Mouse (Mus musculus): Measurements from ENCODE around the gene Mlycd.

Gene Mlycd

DNA sequence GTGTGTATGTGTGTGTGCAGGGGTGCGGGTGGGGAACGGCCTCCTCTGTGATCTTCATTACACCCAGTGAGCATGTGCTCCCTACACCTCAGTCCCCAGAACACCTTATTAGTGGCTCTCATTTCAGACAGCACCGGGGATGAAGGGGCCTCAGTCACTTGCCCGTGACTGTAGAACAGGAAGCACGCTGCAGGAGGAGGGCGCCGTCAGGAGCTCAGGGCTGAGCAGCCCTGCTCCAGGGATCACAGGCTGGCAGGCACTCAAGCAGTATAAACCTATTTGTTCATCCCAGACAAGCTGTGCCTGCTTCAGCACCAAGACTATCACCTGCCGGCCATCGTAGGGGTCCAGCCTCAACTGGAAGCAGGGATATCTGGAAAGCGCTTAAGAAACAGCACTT is 9.2 kb downstream of the Mlycd start:
- DNase-seq (ENCODE audit: low spot score), result no peak

DNA sequence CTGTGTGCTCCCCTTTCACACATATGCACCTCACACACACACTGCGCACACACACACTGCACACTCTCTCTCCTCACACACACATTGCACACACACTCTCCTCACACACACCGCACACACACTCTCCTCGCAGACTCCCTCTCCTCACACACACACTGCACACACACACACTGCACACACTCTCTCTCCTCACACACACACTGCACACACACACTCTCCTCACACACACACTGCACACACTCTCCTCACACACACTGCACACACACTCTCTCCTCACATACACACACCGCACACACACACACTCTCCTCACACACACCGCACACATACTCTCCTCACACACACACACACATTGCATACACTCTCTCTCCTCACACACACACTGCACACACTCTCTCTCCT is 10.0 kb downstream of the Mlycd start:
- DNase-seq (ENCODE audit: low spot score), result no peak

DNA sequence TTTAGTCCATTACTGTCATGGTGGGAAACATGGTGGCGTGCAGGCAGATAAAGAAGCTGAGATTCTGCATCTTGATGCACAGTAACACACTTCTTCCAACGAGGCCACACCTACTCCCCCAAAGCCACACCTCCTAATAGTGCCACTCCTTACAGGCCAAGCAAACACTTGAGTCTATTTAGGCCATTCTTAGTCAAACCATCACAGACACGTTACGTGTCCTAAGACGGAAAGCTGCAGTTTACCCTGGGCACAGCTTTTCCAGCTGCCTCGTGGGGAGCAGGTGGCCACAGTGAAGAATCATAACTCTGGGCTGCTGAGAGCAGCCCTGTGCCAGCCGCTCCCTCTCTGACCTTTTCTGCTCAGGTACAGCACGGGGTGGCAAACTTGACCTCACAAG is 13.6 kb downstream of the Mlycd start:
- DNase-seq (ENCODE audit: low spot score), result no peak

DNA sequence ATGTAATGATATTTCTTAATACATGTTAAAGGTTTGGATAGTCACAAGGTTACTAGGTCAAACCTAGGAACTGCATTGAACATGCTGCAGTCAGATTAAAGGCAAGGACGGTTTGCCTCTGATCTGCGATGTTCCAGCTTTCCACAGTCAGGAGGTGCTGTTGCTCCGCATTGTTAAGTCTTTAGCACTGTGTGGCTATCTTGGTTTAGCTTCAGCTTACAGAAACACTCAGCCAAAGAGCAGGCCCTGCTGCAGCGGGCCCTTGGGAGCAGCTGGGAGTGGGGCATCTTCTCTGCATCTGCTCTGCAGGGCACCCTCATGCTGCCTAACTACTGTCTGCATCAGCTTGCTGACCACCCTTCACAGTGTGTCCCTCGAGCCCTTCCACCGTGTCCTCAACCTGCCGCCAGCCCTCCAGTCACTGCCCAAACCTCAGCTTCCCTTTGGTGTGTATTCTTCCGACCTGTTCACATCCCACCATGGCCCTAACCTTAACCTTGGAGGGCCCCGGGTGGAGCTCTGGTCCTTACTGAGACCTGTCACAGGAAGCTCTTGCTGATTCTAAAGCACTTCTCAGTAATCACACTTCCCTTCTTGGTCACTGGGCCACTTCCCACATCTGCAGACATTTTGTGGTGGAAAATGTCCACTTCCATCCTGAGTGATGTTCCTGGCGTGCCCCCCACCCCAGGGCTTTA is 17.5 kb downstream of the Mlycd start:
- DNase-seq (ENCODE audit: low spot score), result no peak

DNA sequence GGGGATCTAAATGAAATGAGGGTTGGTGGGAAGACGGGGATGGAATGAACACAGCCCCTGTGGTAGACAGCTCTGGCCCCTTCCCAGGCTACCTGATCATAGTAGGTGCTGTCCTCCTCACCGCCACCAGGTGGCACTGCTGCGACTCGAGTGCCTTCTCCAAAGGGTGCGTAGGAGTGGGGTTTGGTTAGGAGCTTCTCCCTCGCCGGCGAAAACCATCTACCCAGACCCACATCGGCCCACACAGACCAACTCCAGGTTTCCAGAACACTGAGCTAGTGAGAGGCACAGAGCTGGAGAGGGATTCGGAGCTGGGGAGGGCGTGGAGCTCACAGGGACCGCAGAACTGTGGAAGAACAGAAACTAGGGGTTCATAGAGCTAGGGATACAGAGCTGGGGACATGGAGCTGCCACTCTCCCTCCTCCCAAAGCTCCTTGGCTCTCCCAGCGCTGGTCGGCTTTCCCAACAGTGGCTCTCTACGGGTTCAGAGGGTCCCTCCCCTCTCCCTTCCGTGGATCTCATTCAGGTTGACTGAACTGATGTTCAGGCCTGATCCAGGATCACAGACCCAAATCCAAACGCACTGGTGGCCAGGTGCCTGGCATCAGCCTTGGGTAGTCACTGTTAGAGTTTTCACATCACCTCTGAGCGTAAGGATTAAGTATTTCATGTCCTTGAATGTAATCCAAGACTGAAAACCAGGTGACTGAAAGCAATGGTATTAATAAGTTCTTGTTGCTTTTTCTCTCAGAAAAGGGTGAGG is 18.2 kb downstream of the Mlycd start:
- peak; percentile 90 for DNase-seq (ENCODE audit: low spot score)

DNA sequence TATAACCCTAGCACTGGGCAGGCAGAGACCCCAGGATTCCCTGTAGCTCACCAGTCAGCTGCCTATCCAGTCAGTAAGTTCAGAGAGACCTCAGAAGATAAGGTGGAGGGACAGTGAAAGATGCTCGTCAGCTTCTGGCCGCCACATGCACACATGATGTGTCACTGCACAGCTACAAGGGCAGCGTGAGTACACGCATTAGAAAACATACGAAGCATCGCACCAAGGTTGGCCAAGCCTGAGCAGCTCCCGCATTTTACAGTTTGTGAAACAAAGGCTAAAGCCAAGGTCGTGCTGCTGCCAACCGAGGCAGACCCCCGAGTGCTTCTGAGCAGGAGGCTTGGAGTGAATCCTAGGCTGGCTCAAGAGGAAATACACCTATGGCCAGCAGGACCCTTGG is 18.9 kb downstream of the Mlycd start:
- DNase-seq (ENCODE audit: low spot score), result no peak

DNA sequence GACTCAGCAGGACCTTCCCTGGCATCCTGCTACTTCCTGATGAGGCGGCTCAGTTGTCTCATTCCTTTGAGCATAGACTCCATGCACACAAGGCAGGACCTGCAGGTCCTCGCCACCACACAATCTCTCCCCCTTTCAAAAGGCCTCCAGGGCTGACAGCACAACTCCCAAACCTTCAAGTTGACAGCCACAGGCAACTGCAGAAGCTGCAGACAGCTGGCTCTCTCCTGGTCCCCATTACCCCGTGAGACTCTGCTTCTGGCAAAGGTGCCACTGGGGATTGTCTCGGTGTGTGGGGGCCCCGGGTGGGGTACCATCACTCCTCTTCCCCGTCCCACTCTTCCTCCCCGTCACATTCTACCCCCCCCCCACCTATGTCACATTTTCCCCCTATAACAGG is 25.6 kb downstream of the Mlycd start:
- DNase-seq (ENCODE audit: low spot score), result no peak

DNA sequence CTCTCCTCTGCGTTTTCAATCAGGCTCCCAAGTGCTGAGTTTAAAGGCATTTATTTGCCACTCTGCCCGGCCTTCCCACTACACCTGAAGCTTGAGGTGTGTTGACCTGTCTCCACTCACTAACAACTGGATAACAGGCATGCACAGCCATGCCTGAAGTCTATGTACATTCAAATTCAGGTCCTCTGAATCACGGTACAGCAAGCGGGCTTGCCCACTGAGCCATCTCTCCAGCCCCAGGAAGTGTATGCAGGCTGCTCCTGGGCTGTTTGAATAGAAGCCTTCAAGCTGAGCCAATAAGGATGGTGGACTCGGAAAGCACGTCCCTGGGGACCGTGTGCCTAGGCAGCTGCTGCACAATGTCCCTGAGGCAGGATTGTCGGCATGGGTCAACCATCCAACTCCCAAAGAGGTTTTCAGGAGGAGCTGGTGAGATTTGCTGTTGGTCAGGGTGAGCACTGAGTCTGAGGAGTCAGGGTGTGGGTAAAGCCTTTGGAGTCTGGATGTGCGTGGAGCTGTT is 27.0 kb downstream of the Mlycd start:
- no peak for DNase-seq (ENCODE audit: low spot score)

DNA sequence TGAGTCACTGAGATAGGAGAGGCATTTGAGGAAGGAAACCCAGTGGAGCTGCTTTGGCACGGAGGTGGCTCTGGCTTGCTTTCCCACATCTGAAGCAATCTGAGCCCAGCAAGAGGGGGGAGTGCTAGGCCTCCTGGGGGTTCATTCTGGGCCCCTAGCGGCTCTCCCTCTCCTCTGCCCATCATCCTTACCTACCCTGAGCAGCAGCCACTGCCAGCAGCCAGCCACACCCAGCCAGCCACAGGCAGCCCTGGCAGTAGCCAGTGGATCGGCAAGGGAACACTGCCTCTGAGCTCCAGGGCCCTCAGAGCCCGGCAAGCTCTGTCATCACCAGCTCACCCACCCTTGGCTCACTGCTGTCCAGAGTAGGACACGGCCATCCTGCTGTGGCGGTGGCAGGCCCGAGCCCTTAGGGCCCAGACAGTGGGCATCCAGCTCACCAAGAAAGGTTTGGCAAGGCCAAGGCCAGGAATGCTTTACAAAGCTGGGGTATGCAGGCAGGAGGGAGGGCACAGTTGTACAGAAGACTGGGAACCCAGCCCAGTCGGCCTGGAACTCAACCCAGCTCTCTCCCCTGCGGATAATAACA is 27.5 kb downstream of the Mlycd start:
- no peak for DNase-seq (ENCODE audit: low spot score)

DNA sequence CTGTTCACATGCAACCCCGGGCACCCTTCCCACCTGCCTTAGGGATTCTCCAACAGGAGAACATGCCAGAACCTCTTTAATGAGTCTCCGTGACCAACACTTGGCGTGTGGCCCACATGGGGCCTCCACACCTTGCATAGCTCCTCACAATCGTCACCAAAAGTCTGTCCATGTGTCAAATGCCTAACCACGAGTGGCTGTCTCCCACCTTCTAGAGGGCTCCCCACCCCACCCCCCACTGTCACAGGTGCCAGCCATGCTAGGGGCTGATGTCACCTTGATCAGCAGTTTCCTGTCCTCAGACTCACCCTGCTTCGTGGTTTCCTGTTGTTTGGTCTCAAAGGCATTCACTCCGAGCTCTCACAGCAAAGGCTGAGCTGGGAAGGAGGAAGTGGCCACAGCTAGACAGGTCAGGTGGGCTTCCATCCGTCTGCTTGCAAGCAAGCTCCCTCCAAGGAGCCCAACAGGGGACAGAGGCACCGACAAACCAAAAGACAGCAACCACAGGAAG is 29.0 kb downstream of the Mlycd start:
- no peak for DNase-seq (ENCODE audit: low spot score)

DNA sequence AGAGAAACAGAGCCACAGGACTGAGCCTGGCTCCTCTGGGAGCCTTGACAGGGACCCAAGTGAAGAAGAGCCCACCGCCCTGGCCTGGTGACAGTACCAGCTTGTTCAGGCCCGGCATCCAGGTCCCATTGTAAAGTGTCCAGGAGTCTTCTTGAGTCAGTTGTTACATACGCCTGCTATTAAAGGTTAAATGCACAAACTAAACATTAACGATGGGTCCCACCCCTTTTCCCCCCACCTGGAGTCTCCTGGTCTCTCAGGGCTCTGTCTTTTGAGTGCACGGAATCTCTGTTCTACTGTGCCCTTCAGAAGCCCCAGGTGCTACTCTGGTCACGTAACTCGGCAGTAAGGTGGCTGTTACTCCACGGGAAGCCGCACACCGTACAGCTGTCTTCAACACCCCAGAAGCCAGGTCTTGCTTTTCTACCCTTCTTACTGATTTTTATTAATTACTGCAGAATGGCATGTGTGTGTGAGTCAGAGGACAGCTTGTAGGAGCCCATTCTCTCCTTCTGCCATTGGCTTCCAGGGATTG is 29.6 kb downstream of the Mlycd start:
- DNase-seq (ENCODE audit: low spot score), result no peak

DNA sequence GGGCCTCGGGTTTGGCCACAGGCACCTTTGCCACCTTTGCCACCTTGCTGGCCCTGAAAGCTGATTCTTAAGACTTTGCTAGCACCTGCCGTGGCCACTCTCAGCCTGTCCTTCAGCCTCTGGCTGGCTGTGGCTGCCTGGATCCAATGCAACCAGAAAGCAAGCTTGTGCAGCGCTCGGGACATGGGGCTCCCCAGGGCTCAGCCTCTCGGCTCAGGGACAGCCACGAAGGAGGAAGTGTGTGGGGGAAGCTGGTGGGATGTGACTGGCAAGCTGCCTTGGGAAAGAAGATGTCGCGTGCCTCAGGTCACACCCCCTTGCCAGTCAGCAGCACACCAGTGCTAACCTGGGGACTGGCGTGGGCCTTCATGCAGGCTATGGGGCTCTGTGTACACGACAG is 30.1 kb downstream of the Mlycd start:
- no peak for DNase-seq (ENCODE audit: low spot score)

DNA sequence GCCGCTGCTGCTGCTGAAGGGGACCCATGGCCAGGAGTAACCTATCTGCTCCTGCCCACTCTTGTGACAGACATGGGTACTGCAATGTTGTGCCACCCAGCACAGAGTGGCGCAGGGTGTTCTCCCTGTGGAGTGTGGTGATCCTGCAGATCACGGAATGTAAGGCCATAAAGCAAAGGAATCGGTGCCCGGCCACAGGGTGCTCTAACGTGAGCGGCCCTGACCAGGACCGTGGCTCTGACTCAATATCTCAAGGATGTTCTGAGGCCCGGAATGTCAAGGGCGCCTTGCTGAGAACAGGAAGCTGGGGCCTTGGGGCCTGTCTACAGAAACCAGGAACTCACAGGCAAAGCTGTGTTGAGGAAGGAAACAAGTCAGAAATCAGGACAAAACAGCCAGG is 30.9 kb downstream of the Mlycd start:
- DNase-seq (ENCODE audit: low spot score), result no peak

DNA sequence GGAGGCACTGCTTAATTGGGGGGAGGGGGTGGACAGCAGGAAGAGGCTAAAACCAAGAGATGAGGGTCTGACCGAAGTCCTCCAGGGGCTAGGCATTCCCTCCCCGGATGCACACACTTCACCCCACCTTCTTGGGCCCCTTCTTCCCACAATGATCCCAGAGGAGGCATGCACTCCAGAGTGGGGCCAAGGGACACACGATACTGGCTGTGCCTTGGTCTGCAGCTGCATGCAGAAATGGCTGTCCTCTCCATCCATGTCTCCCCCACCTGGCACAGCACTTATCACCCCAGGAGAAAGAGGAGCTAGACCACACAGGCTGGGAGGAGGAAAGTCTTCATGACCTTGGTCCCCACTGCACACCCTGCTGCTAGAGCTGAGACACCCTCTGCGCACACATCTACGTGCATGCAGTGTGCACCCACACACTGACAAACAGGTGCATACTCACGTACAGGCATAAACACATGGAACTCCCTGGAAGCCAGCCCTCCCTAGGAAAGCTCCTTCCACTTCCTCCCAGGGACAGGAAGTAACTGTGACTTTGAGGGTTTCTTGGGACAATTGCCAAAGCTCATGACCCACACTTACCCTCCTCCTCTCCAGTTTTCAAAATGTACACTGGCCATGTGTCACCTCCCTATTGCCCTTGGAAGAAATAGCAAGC is 31.5 kb downstream of the Mlycd start:
- DNase-seq (ENCODE audit: low spot score), result no peak

DNA sequence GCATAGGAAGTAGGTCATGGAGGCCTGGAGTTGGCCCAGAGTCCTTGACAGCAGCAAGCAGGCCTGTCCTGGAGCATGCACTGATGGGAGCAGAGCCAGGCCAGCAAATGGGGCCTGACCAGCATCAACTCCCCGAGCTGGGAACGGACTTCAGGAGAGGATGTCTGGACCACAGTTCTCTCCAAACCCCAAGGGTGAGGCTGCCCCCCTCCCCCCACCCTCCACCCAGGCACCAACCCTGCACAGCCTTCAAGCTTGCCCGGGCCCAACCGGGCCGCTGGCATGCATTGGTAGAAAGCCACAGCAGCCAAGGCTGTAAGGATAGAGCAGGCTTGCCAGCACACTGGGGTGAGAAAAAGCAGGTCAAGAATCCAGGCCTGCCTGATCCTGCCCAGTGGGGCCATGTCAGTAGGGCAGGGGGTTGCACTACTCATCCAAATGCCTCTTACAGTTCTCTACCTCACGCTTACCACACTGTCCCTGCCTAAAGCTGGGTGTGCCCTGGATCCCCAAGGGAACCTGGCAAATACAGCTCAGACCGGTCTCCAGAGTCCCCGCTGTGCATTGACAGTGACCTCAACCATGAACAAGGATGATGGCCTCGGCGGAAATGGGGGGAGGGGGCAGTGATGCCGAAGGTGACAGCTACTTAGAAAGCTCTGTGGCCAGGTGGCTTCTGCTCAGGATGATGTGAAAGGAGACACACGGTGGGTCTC is 33.1 kb downstream of the Mlycd start:
- no peak for DNase-seq (ENCODE audit: low spot score)

DNA sequence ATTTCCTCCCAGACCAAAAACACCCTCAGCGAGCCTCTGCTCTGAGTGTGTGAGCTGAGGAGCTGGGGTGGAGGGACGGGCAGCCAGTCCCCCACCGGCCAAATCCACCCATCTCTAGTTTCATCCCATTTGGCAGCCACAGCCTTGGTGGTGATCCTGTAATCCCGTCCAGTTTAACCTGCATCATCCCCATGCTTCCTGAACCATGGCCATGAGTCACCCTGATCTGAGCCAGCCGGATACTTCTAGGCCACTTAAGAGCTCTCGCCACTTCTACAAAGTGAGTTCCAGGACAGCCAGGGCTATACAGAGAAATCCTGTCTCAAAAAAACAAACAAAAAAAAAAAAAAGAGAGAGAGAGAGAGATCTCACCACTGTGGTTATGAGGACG is 33.7 kb downstream of the Mlycd start:
- DNase-seq (ENCODE audit: low spot score), result no peak

DNA sequence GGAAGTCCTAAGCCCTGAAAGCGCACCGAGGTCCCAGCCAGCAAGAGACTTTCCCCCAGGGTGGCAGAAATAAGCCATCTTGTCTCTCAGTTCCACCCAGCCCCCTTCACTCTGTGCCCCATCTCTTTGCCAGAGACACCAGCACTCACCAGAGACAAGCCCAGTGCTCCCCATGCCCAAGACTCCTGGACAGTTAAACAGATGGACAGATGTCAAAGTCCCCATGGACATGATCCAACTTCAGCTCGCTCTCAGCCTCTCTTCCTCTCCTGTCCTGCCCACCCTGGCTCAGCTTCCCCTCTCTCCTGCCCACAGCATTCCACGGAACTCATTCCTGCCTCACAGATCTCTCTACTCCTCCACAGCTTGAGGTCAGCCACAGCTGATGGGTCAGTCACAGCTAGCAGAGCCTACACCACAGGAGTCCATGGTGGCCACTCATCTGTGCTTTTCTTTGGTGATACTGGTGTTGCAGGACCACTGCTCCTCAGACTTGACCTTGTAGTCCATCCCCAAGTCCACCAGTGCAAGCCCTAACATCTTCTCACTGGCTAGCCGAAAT is 34.2 kb downstream of the Mlycd start:
- DNase-seq (ENCODE audit: low spot score), result no peak

DNA sequence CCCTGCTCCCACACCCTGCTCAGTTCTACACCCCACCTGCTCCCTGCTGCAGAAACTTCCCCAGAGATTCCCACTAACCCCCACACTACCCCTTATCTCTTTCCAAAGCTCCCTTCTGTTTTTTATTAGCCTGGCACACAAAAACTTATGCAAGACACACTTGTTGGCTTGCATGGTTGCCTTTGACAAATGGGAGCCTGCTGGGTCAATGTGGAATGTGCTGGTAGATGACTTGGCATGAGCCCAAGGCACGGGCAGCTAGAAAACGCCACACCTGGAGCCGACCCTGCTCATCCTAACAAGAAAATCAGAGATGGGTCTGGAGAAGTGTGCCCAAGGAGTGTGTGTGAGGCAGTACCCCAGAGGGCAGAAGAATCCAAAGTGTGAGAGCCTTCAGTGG is 34.9 kb downstream of the Mlycd start:
- DNase-seq (ENCODE audit: low spot score), result no peak

DNA sequence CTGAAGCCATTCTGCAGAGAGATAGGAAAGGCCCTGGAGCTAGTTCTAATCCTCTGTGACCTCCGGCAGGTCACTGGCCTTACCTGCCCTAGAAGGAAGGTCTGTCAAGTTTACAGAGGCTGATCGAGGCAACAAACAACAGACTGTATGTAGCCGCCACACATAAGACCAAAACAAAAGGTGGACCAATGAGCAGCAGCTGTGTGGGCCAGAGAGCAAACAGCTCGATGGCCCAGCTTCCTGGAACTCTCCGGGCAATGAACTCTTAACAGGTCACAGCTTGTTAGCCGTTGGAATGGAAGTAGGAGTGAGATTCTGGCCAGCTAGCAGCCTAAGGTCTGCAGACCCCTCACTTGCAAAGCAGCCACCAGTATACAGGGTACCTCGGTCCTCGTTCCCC is 35.6 kb downstream of the Mlycd start:
- no peak for DNase-seq (ENCODE audit: low spot score)

DNA sequence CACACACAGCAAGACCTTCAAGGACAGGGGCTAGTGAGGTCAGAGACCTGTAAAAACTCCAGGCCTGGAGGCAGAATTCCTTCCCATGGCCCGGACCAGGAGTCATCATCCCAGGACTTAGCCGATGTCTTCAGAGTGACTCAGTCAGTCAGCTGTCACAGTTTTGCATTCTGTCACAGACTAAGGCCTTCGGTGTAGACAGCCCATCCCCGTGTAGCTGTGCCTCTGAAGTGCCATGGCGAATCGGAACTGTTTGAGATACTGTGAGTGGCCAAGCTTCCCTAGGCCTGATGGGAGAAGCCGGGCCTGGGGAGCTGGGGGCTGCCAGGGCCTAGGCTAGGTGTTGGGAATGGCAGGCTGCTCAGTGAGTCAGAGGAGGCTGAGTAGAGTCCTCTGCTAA is 36.0 kb downstream of the Mlycd start:
- DNase-seq (ENCODE audit: low spot score), result no peak

DNA sequence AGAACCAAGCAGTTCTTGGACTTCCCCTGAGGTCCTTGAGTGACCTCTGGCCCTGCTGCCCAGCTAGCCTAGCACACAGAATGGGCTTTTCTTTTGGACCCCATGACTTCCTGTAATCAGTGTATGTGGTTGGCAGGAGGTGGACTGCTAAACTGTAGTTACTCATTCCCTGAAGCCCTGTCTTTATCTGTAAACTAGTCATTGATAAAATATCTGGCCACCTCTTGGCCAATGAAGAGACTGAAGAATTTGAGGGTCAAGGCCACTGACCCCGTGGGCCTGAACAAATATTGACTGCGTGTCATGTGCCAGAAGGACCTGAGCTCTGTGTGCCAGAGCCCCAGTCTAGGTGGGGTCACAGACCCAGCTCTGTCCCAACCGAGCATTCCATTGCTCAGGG is 37.7 kb downstream of the Mlycd start:
- DNase-seq (ENCODE audit: low spot score), result no peak

Measured in embryo, embryonic 10.5 days (tissue).